Mouse (Mus musculus): Measurements from ENCODE around the gene Tnfrsf14. TPM values are rescaled to one million over a fixed set of nuclear protein-coding genes. Genes with fewer than 3 reads are reported as not detected.

Gene Tnfrsf14
- total RNA-seq, 2 experiments from 2014 or later = 0.94 to 1.2 TPM

DNA sequence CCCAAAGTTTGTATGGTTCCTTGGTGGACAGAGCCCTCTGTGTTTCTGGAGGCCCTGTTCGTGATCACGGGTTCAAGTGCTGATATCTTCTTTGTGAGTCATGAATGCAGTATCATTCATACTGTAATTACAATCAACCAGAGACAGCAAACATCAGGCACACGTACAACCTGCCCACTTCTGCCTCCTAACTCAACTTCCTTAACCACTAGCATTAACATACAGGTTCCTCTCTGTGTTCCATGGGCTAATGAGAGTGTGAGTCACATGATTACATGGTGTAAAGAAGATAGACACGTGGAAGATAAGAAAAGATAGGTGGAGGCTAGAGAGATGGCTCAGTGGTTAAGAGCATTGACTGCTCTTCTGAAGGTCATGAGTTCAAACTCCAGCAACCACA lies 11.7 kb downstream of the Tnfrsf14 start:
- no peak for DNase-seq (ENCODE audit: low spot score in 2 of 2)

DNA sequence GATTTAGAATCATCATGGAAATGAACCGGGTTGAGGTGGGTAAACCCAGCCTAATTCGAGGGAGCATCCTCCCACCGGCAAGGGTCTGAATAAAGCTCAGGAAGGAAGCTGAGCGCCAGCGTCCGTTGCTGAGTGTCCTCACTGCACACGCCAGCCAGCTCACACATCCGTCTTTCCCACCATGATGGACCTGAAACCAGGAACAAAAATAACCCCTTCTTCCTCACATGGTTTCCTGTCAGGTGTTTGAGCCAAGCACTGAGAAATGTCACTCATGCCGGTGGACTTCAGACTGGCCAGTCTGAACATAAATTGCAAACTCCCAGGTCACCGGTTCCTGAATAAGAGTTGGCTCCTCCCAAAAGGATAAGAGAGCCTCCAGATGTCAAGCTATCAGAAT lies 13.1 kb downstream of the Tnfrsf14 start:
- no peak for DNase-seq (ENCODE audit: low spot score in 2 of 2)

DNA sequence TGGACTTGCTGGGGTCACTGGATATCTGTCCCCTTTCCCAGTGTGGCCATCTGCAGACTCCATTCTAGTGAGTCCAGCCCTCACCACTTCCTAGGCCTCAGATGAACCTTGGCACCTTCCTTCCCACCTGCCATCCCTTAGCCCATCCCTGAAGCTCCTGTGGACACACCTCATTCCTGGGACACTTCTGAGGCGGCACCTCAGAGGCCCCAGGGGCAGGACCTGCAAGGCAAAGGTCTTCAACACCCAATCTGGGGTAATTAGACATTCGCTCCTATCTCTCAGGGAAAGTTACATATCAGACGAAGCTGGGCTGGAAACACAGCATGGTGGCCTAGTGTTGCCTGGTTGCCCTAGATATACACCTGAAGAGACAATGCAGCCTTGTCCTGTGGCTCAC lies 13.7 kb downstream of the Tnfrsf14 start:
- no peak for DNase-seq (ENCODE audit: low spot score in 2 of 2)

DNA sequence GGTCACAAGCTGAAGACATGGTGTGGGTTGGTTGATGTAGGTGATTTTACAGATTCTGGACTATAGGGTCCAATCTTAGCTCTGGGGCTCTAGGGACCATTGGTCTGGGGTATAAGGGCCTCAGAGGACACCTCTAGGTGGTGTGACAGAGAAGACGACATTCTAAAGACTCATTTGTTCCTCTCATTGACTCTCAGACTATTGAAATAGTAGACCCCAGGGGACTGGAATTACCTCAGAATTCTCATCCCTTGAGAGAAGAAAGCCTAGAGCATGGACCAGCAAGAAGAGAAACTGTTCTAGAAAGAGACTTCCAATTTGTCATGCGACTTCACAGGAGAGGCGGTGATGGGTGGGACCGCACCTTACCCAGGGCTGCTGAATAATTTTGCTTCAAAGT lies 14.1 kb downstream of the Tnfrsf14 start:
- no peak for DNase-seq (ENCODE audit: low spot score in 2 of 2)

DNA sequence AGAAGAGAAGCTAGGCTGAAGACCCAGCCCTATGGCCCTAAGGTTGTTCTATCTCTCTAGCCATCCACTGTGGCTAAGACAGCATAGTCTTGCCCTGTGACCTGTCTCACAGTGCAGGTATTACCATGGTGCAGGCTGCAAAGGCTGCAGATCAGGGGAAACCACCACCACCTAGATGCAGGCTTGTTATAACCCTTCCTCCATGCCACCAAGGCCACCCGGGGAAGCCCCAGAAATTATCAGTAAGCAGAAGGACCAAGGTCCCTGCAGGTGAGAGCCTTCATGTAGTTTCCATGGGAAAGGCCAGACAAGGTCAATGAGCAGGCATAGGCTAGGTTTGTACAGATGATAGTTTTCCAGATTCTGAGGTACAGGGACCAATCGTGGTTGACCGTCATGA lies 14.5 kb downstream of the Tnfrsf14 start:
- no peak for DNase-seq (ENCODE audit: low spot score in 2 of 2)

DNA sequence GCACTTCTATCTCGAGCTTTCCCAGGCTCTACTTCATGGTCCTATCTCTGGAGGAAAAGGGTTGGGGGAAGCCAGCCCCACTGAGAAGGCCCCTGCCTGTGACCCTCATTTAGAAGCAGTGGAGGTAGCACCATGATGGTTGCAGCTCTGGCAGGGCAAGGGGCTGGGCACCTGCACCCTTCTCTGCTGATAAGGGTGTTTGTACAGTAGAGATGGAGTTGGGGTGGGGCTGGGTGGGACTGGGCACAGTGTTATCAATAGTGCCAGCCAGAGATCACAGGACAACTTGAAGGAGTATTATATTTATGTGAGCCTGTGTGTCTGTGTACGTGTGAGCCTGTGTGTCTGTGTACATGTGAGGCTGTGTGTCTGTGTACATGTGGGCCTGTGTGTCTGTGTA lies 16.7 kb downstream of the Tnfrsf14 start:
- no peak for DNase-seq (ENCODE audit: low spot score in 2 of 2)

DNA sequence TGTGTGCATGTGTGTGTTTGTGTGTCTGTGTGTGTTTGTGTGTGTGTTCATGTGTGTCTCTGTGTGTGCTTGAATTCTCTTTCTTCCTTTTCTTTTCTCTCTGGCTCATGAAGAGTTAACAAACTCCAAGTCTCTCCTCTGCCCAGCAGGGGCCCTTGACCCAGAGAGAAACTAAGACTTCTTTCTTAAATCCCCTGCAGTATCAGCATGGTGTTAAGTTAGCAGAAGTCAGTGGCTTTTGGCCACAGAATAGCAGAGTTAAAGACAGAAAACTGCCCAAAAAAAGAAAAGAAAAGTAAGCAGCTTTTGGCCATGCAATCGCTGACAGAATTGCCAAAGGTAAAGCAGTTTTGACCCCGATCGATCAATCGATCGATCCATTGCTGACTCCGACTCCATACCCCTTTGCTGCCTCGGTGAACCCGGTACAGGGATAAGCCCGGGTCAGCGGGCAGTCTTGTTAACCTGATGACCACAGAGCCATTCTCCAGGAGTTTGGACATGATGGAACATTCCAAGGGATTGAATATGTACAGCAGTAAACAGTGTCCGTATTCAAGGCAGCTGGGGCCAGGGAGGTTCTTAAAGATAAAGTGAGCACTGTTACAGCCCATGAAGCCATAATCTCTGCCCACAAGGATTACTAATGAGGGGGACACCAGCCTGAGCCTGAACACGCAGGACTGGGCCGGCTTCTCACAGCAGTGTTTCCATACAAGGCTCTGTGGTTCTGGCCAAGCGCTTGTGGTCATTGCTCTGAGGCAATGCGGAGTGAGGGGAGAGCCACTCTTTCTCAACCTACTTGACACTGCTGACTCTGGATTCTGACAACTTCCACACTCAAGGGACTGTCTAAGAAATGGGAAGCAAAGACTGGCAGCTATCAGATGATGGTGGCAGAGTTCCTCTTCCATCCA lies 17.5 kb downstream of the Tnfrsf14 start:
- DNase-seq (ENCODE audit: low spot score in 2 of 2) = no peak

DNA sequence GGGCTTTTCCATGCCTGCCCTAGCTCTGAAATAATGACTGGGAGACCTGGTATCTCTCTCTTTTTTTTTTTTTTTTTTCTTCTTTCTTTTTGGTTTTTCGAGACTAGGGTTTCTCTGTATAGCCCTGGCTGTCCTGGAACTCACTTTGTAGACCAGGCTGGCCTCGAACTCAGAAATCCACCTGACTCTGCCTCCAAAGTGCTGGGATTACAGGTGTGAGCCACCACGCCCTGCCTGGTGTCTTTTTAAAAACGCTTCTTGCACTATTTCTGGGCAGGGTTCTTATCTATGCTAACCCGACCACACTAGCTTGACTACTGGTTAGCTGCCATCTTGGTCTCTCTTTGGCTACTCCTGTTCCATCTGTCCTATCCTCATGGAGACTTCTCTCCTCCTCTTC lies 19.9 kb downstream of the Tnfrsf14 start:
- DNase-seq (ENCODE audit: low spot score in 2 of 2) = no peak

DNA sequence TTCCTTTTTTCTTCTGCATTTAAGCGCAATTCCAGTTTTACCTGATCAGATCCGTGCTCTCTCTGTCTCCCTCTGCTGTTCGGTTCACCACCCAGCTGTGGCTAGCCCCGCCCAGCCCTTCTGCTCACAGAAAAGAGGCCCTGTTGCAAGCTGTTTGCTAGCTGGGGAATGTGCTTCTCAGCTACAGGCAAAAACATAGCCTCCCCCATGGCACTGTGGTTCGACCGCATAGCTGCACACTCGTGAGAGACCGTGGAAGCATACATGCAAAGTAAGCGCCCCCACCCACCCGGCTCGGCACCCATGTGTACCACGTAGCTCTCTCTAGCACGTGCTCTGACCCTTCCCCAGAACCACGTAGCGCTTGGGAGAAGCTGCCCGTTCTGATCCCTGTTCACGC lies 20.5 kb downstream of the Tnfrsf14 start:
- peak; percentile 50 to 76 for DNase-seq (ENCODE audit: low spot score in 2 of 2)

DNA sequence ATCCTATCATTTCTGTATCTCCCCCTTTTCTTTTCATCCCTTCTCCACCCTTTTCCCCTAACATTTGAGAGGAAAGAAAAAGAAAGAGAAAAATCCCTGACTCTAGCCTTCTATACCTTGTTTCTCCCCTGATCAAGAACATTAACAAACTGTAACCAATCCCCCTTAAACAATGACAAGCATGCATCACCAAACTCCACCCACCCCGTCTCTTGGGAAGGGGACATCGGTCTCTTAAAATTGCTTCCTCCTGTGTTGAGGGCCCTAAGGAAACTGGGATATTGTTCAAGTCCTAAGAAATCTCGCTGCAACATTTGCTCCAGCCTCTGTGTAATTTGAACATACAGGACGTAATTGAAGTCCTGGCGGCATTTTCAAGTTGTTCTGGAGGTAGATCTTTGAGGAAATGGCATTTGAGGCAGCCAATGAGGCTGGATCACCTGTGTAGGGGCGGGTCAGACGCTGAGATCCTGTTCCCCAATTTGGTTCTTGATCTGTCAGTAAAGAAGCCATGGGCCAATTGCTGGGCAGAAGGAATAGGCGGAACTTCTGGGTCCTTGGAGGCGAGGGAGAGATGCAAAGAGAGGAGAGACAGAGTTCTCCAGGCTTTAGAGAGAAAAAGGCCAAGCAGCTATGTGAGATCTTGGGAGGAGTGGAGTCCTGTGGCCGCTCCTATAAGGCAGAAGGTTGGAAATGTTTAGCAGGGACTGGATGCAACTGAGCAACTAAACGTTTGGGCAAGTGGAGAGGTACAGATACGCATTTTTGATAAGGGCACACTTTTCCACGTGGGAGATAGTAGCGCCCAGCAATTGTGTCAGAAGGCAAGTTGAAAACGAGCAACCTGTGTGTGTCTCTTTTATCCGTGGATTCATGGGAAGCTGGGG lies 23.9 kb downstream of the Tnfrsf14 start:
- DNase-seq (ENCODE audit: low spot score in 2 of 2) = peak; percentile 79 to 92

DNA sequence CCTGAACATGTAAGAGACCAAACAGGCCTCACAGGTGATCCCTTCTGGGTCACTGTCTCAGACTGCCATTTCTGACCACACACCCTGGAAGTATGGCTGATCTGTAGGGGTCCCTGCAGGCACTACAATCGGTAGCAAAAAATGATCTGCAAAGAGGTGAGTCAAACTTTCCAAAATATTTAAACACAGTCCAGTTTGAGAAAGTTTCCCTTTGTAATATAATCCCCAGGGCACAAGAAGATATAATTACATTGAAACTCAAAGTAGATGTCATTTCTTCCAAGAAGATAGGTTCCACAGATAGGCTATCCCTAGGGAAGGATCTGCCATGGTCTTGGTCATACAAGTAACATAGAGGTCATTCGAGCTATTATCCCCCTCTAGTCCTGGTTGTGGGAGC lies 26.0 kb downstream of the Tnfrsf14 start:
- no peak for DNase-seq (ENCODE audit: low spot score in 2 of 2)

DNA sequence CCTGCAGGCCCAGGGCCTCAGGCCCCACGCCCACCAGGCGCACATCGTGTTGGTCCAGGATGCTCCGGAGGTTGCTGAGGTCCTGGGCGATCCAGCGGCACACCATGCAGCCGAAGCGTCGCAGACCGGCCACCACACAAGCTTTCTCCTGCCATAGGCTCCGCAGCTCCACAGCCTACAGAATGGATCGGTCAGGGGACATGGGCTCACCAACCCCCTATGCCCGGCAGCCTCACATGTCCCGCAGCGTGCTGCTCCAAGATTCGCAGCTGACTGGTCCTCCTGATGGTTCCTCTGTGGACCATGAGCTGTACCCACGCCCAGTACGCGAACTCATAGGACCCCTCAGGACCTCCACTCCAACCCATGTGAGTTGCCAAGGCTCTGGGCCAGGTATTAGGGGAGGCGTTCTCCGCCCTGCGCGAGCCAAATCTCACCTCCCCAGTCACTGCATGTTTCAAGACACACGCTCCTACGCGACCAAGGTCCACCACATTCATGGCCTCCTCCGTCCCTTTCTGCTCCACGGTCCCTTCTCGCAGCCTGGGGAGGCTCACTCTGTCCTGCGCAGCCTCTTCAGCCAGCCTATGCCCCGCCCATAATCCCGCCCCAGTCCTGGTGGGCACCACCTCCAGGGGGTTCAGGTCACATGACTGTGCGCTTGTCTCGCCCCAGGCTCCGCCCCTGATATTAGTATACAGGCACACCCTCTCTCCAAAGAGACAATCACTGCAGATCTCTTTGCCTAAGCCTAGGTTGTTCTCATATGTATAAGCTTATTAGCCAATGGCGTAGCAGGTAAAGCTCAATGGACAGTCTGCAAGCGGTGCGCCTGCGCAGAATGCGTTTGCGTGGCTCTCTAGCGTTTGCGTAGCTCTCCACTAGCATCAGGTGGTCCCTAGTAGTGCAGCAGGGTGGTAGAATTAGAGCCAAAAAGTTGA lies 29.6 kb downstream of the Tnfrsf14 start, which contains the start of gene Fam213b:
Gene Fam213b, minus strand, starts transcription at position 630 of the 941 bp plus-strand sequence.
- peak; percentile 82 to 85 for DNase-seq (ENCODE audit: low spot score in 2 of 2)

DNA sequence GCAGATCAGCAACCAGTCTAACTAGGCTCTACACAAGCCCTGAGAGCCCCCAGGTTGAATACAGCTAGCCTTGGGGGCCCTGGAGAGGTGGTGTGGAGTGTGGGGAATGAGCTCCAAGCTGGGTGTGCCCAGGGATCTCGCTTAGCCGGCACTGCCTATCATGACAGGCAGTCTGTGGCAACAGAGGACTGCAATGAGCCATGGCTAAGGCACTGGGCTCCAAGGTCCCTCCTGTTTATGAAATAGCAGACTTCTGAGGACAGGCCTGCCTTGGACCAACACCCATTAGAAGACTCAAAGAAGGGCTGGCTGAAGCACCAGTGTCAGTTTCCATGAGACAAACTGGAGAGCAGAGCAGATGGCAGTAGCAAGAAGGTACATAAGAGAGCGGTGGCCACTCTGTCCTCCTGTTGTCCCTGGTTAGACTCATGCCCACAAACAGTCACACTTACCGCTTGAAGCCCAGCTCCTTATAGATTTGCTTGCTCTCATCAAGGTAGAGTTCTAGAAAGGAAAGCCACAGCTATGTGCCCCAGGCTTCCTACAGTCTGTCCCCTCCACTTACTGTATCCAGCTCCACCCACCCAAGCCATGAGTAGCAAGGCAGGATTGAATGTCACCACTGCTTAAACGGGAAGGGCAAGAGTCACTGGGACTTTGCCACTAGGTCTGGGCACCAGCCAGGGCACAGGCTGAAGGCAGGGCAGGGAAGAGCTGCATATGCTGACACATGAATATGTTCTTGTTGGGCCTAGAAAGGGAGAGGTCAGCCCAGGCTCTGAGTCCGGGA lies 30.5 kb downstream of the Tnfrsf14 start:
- DNase-seq (ENCODE audit: low spot score in 2 of 2) = no peak

DNA sequence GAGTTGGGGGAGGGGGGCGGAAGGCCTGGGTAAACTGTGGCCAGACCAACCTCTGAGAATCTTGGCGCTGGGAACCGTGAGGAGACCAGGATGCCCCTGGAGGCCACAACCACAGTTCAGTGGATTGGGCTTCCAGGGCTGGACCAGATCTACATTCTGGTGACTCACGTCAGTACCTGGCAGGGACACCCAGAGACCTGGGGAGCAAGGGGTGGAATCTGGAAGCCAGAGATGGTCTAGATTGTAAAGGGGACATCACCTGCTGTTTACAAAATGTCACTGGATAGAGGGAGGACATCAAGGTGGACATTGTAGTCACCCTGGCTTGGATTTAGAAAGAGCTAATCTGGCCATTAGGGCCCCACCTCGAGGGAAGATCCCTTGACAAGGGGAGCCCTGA lies 32.8 kb downstream of the Tnfrsf14 start:
- DNase-seq (ENCODE audit: low spot score in 2 of 2) = no peak

DNA sequence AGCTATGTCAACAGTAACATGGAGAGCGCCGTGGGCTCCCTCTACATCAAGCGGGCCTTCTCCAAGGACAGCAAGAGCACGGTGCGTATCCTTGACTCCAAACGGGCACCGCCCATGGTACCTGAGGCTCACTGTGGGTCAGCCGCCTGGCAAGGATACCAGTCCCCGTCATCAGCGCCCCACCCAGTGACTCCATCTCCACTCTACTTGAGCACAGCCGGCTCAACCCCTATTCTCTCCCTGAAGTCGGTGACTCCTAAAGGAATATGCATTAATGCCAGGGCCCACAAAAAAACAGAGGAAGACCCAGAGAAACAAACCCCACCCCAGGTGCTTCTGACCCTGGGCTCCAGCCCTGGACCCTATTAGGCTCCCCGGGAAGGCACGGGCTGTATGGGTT lies 37.5 kb downstream of the Tnfrsf14 start:
- DNase-seq (ENCODE audit: low spot score in 2 of 2) = no peak

DNA sequence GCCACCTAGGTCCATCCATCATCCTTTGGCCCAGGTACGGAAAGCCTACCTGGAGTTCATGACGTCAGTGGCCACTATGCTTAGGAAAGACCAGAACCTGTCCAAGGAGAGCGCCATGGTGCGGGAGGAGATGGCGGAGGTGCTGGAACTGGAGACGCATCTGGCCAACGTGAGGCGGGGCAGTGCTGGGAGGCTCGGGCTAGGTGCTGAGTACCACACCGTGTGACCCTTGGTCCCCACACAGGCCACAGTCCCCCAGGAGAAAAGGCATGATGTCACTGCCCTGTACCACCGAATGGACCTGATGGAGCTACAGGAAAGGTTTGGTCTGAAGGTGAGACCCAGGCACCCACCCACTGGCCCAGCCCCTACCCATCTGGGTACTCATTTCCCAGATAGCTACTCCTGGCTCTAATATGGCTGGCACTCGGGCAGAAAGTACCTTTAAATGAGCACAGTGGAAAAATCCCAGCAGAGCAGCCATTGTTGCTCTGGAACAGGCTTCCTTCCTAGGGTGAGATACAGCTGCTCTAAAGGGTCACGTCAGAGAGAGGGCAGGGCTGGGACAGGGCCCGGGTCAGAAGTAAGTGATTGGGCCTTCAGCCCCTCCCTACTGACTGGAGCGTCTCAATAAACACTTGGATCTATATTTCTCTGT lies 40.6 kb downstream of the Tnfrsf14 start:
- DNase-seq (ENCODE audit: low spot score in 2 of 2) = no peak

DNA sequence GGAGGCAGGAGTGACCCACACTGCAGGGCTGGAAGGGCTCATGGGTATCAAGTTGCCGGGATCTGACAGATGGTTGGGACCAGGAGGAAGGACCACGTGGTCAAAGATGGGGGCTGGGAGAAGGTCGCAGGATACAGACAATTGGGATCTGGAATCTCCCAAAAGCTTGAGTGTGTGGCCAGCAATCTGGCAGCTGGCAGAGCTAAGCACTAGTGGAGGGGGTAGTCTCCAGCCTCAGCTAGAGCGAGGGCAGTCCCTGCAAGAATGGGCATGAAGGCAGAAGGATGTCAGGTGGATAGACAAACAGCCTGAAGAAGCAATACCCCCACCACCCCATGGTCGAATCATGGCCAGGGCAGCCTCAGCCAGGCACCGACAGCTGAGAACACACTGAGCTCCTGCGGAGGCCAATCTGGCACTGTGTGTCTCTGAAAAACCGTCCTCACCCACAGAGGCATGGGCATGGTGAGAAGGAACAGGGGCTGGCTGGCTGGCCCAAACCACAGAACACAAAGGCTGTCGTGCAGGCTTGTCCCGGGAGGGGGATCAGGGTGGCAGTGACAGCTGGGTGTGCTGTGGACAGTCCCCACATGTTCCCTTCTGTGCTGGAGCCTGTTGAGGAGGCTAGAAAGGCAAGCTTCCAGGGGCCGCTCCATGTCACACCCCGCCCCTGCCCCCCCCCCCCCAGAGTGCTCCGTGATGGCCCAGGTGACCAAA lies 41.3 kb downstream of the Tnfrsf14 start:
- DNase-seq (ENCODE audit: low spot score in 2 of 2) = no peak

DNA sequence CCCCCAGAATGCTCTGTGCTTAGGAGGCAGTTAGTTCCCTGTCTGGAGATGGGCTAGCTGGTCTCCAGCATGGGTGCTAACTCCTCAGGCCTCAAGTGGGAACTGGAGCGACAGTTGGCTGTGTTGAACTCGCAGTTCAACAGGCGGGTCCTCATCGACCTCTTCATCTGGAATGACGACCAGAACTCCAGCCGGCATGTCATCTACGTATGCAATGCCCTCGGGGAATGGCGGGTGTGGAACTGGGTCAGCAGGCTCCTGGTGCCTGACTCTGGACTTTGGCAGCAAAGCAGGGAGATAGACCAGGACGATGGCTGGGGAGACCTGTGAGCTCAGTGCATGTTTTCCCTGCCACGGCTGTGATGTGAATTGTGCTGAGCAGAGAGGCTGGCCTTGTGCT lies 42.9 kb downstream of the Tnfrsf14 start:
- no peak for DNase-seq (ENCODE audit: low spot score in 2 of 2)

Measured in layer of hippocampus, adult 18-20 months (tissue).